Mouse (Mus musculus) heart, embryonic 12.5 days (tissue): ENCODE data around the gene Gm45837. TPM values are rescaled to one million over a fixed set of nuclear protein-coding genes. Genes with fewer than 3 reads are reported as not detected.
A peak's percentile ranks its signal among the peaks of the same experiment; 100 is the strongest.
"Not testable (repeated sequence)": the region's sequence is repeated elsewhere in the genome, so short reads cannot be mapped to it uniquely, and the experiment has no call there.

Source experiments
- ATAC-seq: fragments of 200-750 bp; cut with Nextera tagmentation; 2 replicates; pipeline ENCODE4 v1.8.0; 2017; ENCODE audit warnings: moderate TSS enrichment, moderate library complexity; ENCODE audit not compliant: insufficient number of reproducible peaks, low FRiP score
- H3K27ac ChIP-seq: fragments of 300-500 bp; sonication (generic); 2 replicates; pipeline ENCODE4 v1.5.1; 2016; ENCODE audit warnings: mild to moderate bottlenecking, moderate library complexity; ENCODE audit not compliant: poor library complexity, severe bottlenecking
- H3K27me3 ChIP-seq: fragments of 300-500 bp; sonication (generic); replicated peaks from 2 replicates; pipeline ENCODE4 v1.6.1; 2016; ENCODE audit warnings: mild to moderate bottlenecking, moderate library complexity
- H3K36me3 ChIP-seq: fragments of 300-500 bp; sonication (generic); 2 replicates; pipeline ENCODE4 v1.6.1; 2016; ENCODE audit warnings: mild to moderate bottlenecking, moderate library complexity
- H3K4me1 ChIP-seq: fragments of 300-500 bp; sonication (generic); replicated peaks from 2 replicates; pipeline ENCODE4 v1.6.1; 2016; ENCODE audit warnings: mild to moderate bottlenecking
- H3K4me2 ChIP-seq: fragments of 300-500 bp; sonication (generic); 2 replicates; pipeline ENCODE4 v1.6.1; 2016; ENCODE audit warnings: mild to moderate bottlenecking, moderate library complexity
- H3K4me3 ChIP-seq: fragments of 300-500 bp; sonication (generic); 2 replicates; pipeline ENCODE4 v1.5.1; 2016; ENCODE audit warnings: mild to moderate bottlenecking
- H3K9ac ChIP-seq: fragments of 300-500 bp; sonication (generic); 2 replicates; pipeline ENCODE4 v1.6.1; 2016; ENCODE audit warnings: mild to moderate bottlenecking, moderate library complexity
- H3K9me3 ChIP-seq: fragments of 300-500 bp; sonication (generic); replicated peaks from 2 replicates; pipeline ENCODE4 v1.6.1; 2016; ENCODE audit warnings: mild to moderate bottlenecking, moderate library complexity
- WGBS: fragments of 180-500 bp; shearing (Covaris S2); methylation state at CpG from one replicate; pipeline ENCODE4 v1.1.7; 2016; 5-methylcytosine and 5-hydroxymethylcytosine counted together
- microRNA counts: library from miRNA; unstranded; fragments of <30 nt; microRNA quantifications from one replicate; lab custom pipeline; 2017
- microRNA-seq: library from miRNA; unstranded; fragments of <30 nt; microRNA quantifications from one replicate; pipeline ENCODE4, GENCODE M21; 2017
- polyA plus RNA-seq: library from polyadenylated mRNA; unstranded; fragments of >200 nt; fragmentation: Nextera tagmentation; extraction: Ambion mirVana; gene quantifications from 2 replicates; pipeline ENCODE4 v1.2.1, GENCODE M21; 2016

The Gm45837 gene
- polyA plus RNA-seq, 1 experiment from 2014 or later = 0.74 TPM

DNA sequence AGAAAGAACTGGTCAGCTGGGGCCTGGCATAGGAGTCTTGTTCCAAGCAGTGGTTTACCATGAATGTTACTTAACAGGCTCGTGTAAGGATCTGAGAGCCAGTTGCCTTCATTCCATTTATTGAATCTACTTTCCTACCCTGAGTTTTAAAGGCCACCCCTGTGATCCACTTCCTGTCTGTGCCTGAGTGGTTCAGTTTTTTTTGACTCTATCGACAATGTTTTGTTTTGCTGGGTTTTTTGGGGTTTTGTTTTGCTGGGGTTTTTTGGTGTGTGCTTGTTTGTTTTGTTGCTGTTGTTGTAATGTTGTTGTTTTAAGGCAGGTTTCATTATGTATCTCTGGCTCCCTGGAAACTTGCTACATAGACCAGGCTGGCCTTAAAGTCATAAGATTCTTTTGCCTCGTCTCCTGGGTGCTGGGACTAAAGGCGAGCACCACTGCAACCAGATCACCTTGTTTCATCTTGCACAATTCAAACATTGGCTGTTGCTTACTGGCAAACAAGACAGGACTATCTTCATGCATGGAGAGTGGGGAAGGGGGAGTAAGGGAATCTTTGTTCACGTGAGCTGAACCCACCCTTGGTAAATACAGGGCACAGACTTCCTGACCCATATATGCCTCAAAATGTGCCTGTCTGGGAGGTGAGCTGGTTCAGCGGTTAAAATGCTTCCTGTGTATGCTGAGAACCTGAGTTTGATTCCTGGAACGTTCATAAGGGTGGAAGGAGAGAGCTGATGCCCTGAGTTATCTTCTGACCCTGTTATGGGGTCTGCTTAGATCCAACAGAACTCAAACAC is 140.2 kb downstream of the Gm45837 start:
- Histone ChIP-seq H3K9me3 (no peaks in the 10 kb centered on the region), H3K4me2 (no peak overlapping the region), H3K36me3 (no peaks in the 10 kb centered on the region), H3K4me3 (no peak overlapping the region), H3K27me3 (no peaks in the 10 kb centered on the region), H3K9ac (no peak overlapping the region), H3K4me1 (peaks cover 6% of the 10 kb centered on the region; the same call in 1 of the 2 replicates), H3K27ac (no peak overlapping the region)
- 56% methylated on average over 7 of the region's 7 CpGs for WGBS
- ATAC-seq = no peak

DNA sequence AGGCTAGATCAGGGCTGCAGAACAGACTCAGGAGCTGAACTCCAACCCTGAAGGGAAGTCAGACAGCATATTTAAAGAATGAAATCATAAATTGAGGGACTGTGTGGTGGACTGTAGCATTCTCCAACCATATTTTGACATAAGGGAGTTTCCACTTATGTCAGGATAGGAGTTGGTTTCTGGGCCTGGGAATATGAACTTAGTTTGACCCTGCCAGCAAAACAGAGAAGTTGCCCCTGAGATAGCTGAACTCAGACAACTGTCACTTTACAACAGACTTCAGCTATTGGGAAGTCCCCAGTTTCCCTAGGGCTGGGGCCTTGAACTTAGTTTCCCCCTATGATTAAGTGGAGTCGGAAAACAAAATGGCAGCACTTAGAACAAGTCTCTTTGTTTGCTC is 140.8 kb downstream of the Gm45837 start:
- WGBS = 82% methylated on average over 1 of the region's 1 CpGs
- no peak overlapping the region for H3K9ac ChIP-seq
- no peaks in the 10 kb centered on the region for H3K36me3 ChIP-seq
- peaks cover 6% of the 10 kb centered on the region; the same call in 1 of the 2 replicates for H3K4me1 ChIP-seq
- H3K27ac ChIP-seq = no peak overlapping the region
- H3K4me3 ChIP-seq = no peak overlapping the region
- ATAC-seq = no peak
- H3K27me3 ChIP-seq = no peaks in the 10 kb centered on the region
- no peak overlapping the region for H3K4me2 ChIP-seq
- H3K9me3 ChIP-seq = no peaks in the 10 kb centered on the region

DNA sequence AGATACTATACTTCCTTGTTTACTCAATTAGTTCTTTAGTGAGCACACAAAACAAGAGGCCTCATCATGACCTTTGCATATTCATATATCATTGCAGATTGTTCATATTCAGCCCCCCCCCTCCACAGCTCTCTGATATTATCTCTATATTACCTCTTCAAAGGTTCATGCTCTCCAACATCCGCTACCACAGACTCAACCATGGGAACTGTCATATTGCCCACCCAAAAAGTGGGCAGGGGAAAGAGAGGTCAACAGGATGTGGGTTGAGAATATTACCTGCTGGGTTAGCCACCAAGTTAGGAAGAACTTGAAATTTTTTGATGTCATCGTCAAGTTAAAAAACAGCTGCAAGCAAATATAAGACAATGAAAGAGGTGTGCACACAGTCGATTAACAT is 144.8 kb downstream of the Gm45837 start:
- H3K9me3 ChIP-seq = not testable (repeated sequence)

DNA sequence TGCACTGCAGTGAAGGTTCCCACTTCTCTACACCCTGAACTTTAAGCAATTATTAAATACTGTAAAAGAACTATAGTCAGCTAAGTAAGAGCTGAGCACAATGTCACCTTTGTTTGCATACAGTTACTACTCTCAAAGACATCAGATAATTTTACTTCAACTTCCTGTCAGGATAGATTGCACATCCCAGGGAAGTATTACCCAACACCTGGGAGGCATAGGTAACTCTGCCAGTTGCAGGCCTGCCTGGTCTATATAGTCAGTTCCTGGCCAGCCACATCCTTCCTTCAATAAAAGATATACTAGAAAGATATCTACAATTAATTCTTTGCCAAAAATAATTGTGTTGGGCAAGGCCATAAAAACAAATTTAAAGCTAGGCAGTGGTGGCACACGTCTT is 146.7 kb downstream of the Gm45837 start:
- Histone ChIP-seq H3K27me3 (no peaks in the 10 kb centered on the region), H3K4me3 (no peak overlapping the region), H3K4me1 (no peaks in the 10 kb centered on the region), H3K9me3 (no peaks in the 10 kb centered on the region), H3K9ac (no peak overlapping the region), H3K4me2 (no peak overlapping the region), H3K36me3 (no peaks in the 10 kb centered on the region), H3K27ac (no peak overlapping the region)
- 57% methylated on average over 1 of the region's 1 CpGs for WGBS
- ATAC-seq = no peak

More for the DNA sequence above, 144.8 kb downstream of the Gm45837 start:
- H3K9ac ChIP-seq, H3K36me3 ChIP-seq, H3K4me3 ChIP-seq, H3K4me2 ChIP-seq, H3K27me3 ChIP-seq, H3K27ac ChIP-seq, ATAC-seq, H3K4me1 ChIP-seq: not testable (repeated sequence)
- 87% methylated on average over 3 of the region's 3 CpGs for WGBS

GRCm38 (mm10) chr7:101559393-101559792 is 148.7 kb downstream of the Gm45837 start:
- not testable (repeated sequence) for H3K9ac ChIP-seq, H3K4me3 ChIP-seq, H3K27ac ChIP-seq, H3K4me2 ChIP-seq, H3K27me3 ChIP-seq, ATAC-seq, H3K36me3 ChIP-seq, H3K4me1 ChIP-seq, H3K9me3 ChIP-seq
- WGBS = 56% methylated on average over 5 of the region's 5 CpGs

MicroRNAs within 50 kb of the gene (microRNA counts, 519-probe panel; counts per million panel counts)
- microRNA mmu-miR-139-3p (lab: Ali Mortazavi, UCI) = not detected
- microRNA mmu-miR-139-5p (lab: Ali Mortazavi, UCI) = not detected

Small RNAs within 50 kb of the gene (microRNA-seq; reads per million reads assigned to microRNA genes)
- gene Mir139 = 977 reads per million, percentile 78 among the genes with 10 or more reads in this experiment

Other genes starting within 250 kb of the Gm45837 start
- gene Atg16l2, start 108.6 kb upstream of the Gm45837 start, polyA plus RNA-seq = 22.6 and 23.8 TPM in 2 replicates
- 22.9 and 28.6 TPM in 2 replicates for gene Stard10, start 93.8 kb upstream of the Gm45837 start, polyA plus RNA-seq
- gene Arap1, start 62.8 kb upstream of the Gm45837 start, polyA plus RNA-seq = 19.9 and 22.5 TPM in 2 replicates
- gene Pde2a, start 10.8 kb downstream of the Gm45837 start, polyA plus RNA-seq = 3.2 and 6.2 TPM in 2 replicates
- gene Art2b, start 174.7 kb downstream of the Gm45837 start, polyA plus RNA-seq = not detected in 2 replicates